Mouse (Mus musculus): Measurements from ENCODE around the gene Mpped2.

- no peak for TF ChIP-seq HCFC1 (IDR thresholded peaks at IDR 0.05; ENCODE audit: borderline replicate concordance, insufficient read depth, low read length)
- no peak for TF ChIP-seq MAFK (IDR thresholded peaks at IDR 0.05; ENCODE audit: insufficient read depth, low read depth, low read length)
- no peak for TF ChIP-seq ZNF384 (IDR thresholded peaks at IDR 0.05; ENCODE audit: low read depth, low read length)
- no peak for TF ChIP-seq CHD2 (IDR thresholded peaks at IDR 0.05; ENCODE audit: low read depth, low read length)
- no peak for TF ChIP-seq ZC3H11A (IDR thresholded peaks at IDR 0.05; ENCODE audit: borderline replicate concordance, low read depth, low read length)
Measured at GRCm38 (mm10) chr2:106692783-106693701, at the start of gene Mpped2.

Data from ES-E14 (cell line).